Mouse (Mus musculus) neural tube, postnatal 0 days (tissue): Measurements from ENCODE around the gene Rabac1. TPM values are rescaled to one million over a fixed set of nuclear protein-coding genes. Genes with fewer than 3 reads are reported as not detected.
A peak's percentile ranks its signal among the peaks of the same experiment; 100 is the strongest.

Experiments
- microRNA-seq: library from miRNA; unstranded; fragments of <30 nt; microRNA quantifications from one replicate; pipeline ENCODE4, GENCODE M21; 2016
- polyA plus RNA-seq: library from polyadenylated mRNA; unstranded; fragments of >200 nt; fragmentation: Nextera tagmentation; extraction: Ambion mirVana; gene quantifications from 2 replicates; pipeline ENCODE4 v1.2.1, GENCODE M21; 2015

Rabac1 gene
- 567 and 597 TPM in 2 replicates for polyA plus RNA-seq

GRCm38 (mm10) chr7:24971972-24972893, at the start of gene Rabac1:
Rabac1 (minus strand) TSS chr7:24972754.

DNA sequence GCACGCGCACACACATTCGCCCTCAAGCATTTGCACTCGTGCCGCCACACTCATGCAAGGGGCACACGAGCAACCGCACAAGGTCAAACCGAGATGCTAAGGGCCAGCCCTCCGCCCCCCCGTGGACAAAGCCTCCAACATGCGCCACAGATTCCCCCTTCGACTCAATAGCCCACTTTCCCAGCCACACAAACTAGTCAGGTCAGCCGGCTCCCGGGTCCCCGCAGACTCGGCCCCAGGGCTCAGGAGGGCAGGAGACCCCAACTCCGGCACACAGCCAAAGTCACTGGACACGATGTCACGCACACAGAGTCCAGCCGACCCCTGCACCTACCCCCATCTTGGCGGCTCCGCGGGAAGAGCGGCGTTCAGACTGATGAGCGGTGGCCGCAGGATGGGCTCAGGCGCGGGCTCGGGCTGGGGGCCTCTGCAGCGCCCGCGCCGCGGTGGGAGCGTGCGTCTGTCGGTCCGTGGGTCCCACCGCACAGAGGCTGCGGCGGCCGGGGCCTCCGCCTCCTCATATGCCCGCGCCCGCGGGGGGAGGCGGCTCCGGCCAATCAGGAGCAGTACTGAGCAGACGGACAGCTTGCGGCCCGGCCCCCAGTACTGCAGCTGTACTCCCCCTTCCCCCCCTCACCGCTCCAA, 33.0 kb upstream of the Rabac1 start, which contains the start of gene Atp1a3:
Gene Atp1a3, minus strand, starts transcription at position 538 of the 645 bp plus-strand sequence.

DNA sequence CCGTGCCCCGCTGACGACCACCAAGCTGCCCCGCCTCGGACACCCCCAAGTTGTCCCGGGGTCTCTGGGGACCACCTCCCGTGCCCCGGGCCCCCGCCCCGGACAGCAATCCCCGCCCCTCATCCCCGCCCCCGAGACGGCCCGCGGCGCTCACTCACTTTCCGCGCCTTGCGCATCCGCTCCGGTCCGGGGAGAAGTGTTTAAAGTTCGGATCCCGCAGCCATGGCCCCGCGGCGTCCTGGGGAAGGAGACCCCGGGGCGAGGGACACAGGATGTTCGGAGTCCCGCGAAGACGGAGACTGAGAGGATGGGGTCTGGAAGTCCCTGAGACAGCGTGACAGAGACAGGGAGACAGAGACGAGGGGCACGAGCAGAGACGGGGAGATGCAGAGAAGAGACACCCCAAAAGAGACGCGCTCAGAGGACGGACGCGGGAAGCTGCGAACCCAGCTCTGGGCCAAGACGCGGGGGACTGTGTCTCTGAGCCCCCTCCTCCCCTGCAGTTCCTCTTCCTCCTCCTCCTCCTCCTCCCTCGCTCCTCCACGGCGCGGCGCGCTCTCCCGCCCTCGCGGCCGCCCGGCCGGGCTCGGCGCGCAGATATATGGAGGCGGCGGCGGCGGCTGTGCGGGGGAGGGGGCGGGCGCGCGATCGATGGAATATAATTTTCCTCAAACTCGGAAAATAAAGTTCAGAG, 28.1 kb downstream of the Rabac1 start, which contains the start of gene Gm4881:
Gene Gm4881, minus strand, starts transcription at position 238 of the 694 bp plus-strand sequence.

Small RNAs within 50 kb of the gene (microRNA-seq; reads per million reads assigned to microRNA genes)
- gene Mir7046 (0.87 reads per million), gene Mir7047 (4.6 reads per million, percentile 10 among the genes with 10 or more reads in this experiment)

Other genes starting within 250 kb of the Rabac1 start
- gene Gm4763, start 245.8 kb downstream of the Rabac1 start, polyA plus RNA-seq = not detected in 2 replicates
- 0.17 and 0.43 TPM in 2 replicates for gene Cd177, start 212.4 kb downstream of the Rabac1 start, polyA plus RNA-seq
- gene Ceacam10, start 195.5 kb downstream of the Rabac1 start, polyA plus RNA-seq = 0.51 and 1.2 TPM in 2 replicates
- gene Gm9844, start 110.5 kb downstream of the Rabac1 start, polyA plus RNA-seq = 26.8 and 32.3 TPM in 2 replicates
- not detected in 2 replicates for gene Lypd4, start 102.8 kb downstream of the Rabac1 start, polyA plus RNA-seq
- gene Dmrtc2, start 102.7 kb downstream of the Rabac1 start, polyA plus RNA-seq = 0.18 and 0.19 TPM in 2 replicates
- 1,291 and 1,386 TPM in 2 replicates for gene Rps19, start 88.4 kb downstream of the Rabac1 start, polyA plus RNA-seq
- 0.36 and 1.2 TPM in 2 replicates for gene Cd79a, start 75.4 kb downstream of the Rabac1 start, polyA plus RNA-seq
- gene Arhgef1, start 69.8 kb downstream of the Rabac1 start, polyA plus RNA-seq = 50.7 and 62.5 TPM in 2 replicates
- 0.53 and 0.74 TPM in 2 replicates for gene Gm4881, start 28.3 kb downstream of the Rabac1 start, polyA plus RNA-seq
- 758 and 883 TPM in 2 replicates for gene Atp1a3, start 33.2 kb upstream of the Rabac1 start, polyA plus RNA-seq
- 21.5 TPM in 2 replicates for gene Grik5, start 99.6 kb upstream of the Rabac1 start, polyA plus RNA-seq
- 23.8 and 29.3 TPM in 2 replicates for gene Zfp574, start 99.8 kb upstream of the Rabac1 start, polyA plus RNA-seq
- gene Pou2f2, start 207.0 kb upstream of the Rabac1 start, polyA plus RNA-seq = 12.8 and 15.7 TPM in 2 replicates
- gene Dedd2, start 247.9 kb upstream of the Rabac1 start, polyA plus RNA-seq = 17.0 and 17.9 TPM in 2 replicates
- gene Zfp526, start 248.7 kb upstream of the Rabac1 start, polyA plus RNA-seq = 1.2 and 1.4 TPM in 2 replicates